Mouse (Mus musculus): ENCODE measurements at regions not wholly inside any gene's neighbourhood (a gene's known extent, or its start where the extent isn't known, plus 50 kb on each side); places are given as distances from the start of the nearest gene placed in this dataset.
A peak's percentile ranks its signal among the peaks of the same experiment; 100 is the strongest.

DNA sequence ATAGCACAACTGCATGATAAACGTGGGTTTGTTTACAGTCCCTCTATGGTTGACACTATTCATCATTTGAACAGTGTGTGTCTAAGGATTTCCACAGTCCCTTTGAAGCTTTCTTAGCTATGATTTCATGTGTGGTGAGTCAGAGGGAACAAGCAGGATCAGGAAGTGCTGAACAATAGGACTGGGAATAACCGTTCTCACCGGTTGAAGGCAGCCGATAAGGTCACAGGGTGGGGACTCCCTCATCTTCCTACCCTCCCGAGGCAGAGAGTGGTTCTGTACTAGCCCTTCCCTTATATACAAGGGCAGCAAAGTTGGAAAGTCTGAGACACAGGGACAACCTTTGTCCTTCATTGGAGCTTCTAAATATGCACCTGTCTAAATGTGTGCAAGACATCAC is 168.1 kb downstream of the Plk2 start:
- Histone ChIP-seq H3K4me1 (replicated peaks) (peaks cover 7% of the 10 kb centered on the region), H3K4me3 (no peak overlapping the region), H3K36me3 (no peaks in the 10 kb centered on the region), H3K9me3 (replicated peaks) (no peaks in the 10 kb centered on the region), H3K27me3 (replicated peaks) (no peaks in the 10 kb centered on the region), H3K4me2 (no peak overlapping the region), H3K27ac (ENCODE audit: poor library complexity, severe bottlenecking) (0 out of 2 replicates have a peak overlapping the region, but pooled peaks have one; percentile 17), H3K9ac (no peak overlapping the region)
- peak; percentile 80 for ATAC-seq (ENCODE audit: insufficient number of reproducible peaks, low FRiP score)
- WGBS = 40% methylated on average over 5 of the region's 5 CpGs

DNA sequence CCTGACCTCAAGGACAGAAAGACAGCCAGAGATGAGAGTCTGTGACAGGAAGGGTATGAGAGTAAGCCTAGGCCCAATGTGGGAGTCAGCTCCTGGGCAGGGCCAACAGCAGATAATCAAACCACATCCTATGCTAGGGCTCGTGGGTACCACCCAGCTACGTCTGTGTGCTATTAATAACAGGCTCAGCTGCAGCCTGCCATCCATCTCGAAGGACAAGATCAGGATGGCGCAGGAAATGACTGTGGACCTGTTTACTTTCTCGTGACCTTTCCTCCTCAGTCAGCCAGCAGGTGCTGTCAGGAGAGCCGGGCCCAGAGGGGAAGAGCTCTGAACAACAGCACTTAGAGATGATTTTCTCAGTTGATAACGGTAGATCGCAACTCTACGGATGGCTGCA is 169.1 kb downstream of the Plk2 start:
- Histone ChIP-seq H3K27ac (ENCODE audit: poor library complexity, severe bottlenecking) (no peak overlapping the region; the same call in 1 of the 2 replicates), H3K4me2 (peak overlapping the region; percentile 41), H3K9ac (0 out of 2 replicates have a peak overlapping the region, but pooled peaks have one; percentile 26), H3K4me3 (no peak overlapping the region), H3K4me1 (replicated peaks) (peaks cover 11% of the 10 kb centered on the region), H3K36me3 (no peaks in the 10 kb centered on the region), H3K9me3 (replicated peaks) (no peaks in the 10 kb centered on the region), H3K27me3 (replicated peaks) (no peaks in the 10 kb centered on the region)
- ATAC-seq (ENCODE audit: insufficient number of reproducible peaks, low FRiP score) = no peak
- WGBS = 24% methylated on average over 9 of the region's 9 CpGs

DNA sequence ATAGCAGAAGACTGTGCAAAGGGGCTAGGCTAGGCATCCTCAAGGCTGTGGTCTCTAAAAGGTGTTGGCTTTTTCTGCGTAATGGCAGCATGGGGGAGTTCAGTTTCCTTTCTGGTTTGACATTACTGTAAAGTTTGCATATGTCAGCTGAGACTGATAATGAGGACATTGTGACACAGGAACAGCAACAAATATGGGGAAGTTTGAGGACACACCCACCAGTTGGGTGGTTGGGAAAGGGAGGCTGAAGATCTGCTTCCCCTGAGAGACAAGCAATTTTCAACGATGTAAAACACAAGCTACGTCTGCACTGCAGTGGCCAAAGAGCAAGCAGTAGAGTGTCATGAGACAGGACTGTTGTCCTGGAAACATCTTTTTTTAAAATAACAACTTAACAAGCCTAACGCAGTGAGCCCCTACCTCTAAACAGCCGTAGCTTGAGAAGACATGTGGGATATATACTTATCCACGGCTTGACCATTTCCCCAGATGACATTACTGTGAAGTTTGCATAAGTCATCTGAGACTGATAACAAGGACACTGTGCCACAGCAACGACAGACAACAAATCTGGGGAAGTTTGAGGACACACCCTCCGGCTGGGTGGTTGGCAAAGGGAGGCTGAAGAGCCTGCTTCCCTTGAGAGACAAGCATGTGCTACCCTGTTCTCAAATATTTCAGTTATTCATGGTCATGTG is 173.8 kb downstream of the Plk2 start:
- Histone ChIP-seq H3K4me3 (no peak overlapping the region), H3K4me2 (no peak overlapping the region), H3K9ac (no peak overlapping the region), H3K9me3 (replicated peaks) (no peaks in the 10 kb centered on the region), H3K4me1 (replicated peaks) (peaks cover 11% of the 10 kb centered on the region), H3K27me3 (replicated peaks) (no peaks in the 10 kb centered on the region), H3K27ac (ENCODE audit: poor library complexity, severe bottlenecking) (no peak overlapping the region), H3K36me3 (no peaks in the 10 kb centered on the region)
- no peak for ATAC-seq (ENCODE audit: insufficient number of reproducible peaks, low FRiP score)
- WGBS = 63% methylated on average over 8 of the region's 8 CpGs

DNA sequence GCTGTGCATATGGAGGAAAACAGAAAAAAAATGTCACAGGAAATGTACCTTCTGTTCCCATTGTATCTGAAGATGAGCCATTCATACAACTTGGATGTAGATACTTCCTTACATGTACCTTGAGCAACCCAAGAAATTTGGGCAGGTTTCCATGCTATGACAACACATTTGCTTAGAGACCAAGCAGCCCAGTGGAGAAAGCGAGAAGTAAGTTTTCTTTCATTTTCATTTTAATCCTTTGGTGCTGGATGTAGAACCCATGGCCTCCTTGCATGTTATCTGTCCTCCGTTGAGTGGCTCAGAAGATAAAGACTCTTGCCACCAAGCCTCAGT is 174.3 kb downstream of the Plk2 start:
- H3K27ac ChIP-seq (ENCODE audit: poor library complexity, severe bottlenecking) = no peak overlapping the region
- H3K9ac ChIP-seq = no peak overlapping the region
- WGBS = 69% methylated on average over 2 of the region's 2 CpGs
- H3K9me3 ChIP-seq (replicated peaks) = no peaks in the 10 kb centered on the region
- no peaks in the 10 kb centered on the region for H3K36me3 ChIP-seq
- peaks cover 6% of the 10 kb centered on the region for H3K4me1 ChIP-seq (replicated peaks)
- no peaks in the 10 kb centered on the region for H3K27me3 ChIP-seq (replicated peaks)
- no peak overlapping the region for H3K4me2 ChIP-seq
- no peak overlapping the region for H3K4me3 ChIP-seq
- no peak for ATAC-seq (ENCODE audit: insufficient number of reproducible peaks, low FRiP score)

DNA sequence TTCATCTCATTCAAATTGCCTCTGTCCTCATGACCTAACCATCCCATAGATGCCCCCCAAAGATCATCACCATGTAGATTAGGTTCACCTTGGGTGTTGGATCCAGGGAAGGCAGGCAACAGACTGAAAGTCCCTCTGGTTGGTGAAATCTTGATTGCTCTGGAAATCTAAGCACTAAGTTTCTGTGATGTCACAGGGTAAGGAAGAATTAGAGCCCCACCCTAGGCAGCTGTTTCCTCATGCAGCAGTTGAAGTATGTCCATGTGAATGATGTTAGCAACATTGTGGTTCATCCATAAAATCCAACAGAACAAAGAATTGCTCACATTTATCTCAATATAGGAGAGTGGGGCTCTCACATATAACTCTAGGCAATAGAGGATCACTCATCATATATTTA is 175.5 kb downstream of the Plk2 start:
- H3K4me1 ChIP-seq (replicated peaks) = peaks cover 4% of the 10 kb centered on the region
- ATAC-seq (ENCODE audit: insufficient number of reproducible peaks, low FRiP score) = no peak
- H3K4me2 ChIP-seq = no peak overlapping the region

DNA sequence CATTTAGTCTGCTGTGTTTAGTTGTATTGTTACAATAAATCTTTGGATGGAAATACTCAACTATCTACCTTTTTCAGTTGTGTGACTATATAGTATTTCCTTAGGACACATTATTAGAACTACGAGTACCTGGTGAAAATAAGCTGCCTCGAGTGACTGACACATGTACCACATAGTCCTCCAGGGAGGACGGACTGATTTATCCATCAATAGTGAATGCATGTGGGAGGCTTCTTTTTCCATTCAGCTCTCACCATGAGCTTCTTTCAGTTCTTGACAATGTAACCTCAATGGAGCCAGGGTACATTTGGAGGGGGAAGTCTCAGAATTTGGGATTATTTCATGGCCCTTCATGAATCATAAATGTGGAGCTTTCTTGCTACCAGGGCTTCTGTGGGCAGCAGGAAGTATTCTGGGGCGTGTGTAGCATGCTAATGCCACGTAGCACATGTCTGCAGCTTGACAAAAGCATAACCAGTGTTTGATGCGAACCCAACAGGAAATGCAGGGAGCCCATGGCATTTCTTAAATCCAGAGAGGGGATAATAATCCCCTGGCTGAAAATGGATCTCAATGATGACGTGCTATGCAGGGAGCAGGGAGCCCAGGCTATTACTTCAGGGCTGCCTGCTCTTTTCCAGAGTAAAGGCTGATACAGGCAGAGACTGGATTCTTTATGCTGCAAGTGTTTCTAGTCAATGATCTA is 178.7 kb downstream of the Plk2 start:
- no peaks in the 10 kb centered on the region for H3K36me3 ChIP-seq
- peaks cover 8% of the 10 kb centered on the region for H3K4me1 ChIP-seq (replicated peaks)
- ATAC-seq (ENCODE audit: insufficient number of reproducible peaks, low FRiP score) = no peak
- no peak overlapping the region for H3K4me2 ChIP-seq
- WGBS = 76% methylated on average over 7 of the region's 7 CpGs
- H3K27me3 ChIP-seq (replicated peaks) = no peaks in the 10 kb centered on the region
- no peak overlapping the region for H3K9ac ChIP-seq
- H3K27ac ChIP-seq (ENCODE audit: poor library complexity, severe bottlenecking) = no peak overlapping the region
- H3K9me3 ChIP-seq (replicated peaks) = no peaks in the 10 kb centered on the region
- no peak overlapping the region for H3K4me3 ChIP-seq

More for the DNA sequence above, 175.5 kb downstream of the Plk2 start:
- Histone ChIP-seq H3K9me3 (replicated peaks) (no peaks in the 10 kb centered on the region), H3K27me3 (replicated peaks) (no peaks in the 10 kb centered on the region), H3K4me3 (no peak overlapping the region), H3K27ac (ENCODE audit: poor library complexity, severe bottlenecking) (no peak overlapping the region), H3K36me3 (no peaks in the 10 kb centered on the region), H3K9ac (no peak overlapping the region)

DNA sequence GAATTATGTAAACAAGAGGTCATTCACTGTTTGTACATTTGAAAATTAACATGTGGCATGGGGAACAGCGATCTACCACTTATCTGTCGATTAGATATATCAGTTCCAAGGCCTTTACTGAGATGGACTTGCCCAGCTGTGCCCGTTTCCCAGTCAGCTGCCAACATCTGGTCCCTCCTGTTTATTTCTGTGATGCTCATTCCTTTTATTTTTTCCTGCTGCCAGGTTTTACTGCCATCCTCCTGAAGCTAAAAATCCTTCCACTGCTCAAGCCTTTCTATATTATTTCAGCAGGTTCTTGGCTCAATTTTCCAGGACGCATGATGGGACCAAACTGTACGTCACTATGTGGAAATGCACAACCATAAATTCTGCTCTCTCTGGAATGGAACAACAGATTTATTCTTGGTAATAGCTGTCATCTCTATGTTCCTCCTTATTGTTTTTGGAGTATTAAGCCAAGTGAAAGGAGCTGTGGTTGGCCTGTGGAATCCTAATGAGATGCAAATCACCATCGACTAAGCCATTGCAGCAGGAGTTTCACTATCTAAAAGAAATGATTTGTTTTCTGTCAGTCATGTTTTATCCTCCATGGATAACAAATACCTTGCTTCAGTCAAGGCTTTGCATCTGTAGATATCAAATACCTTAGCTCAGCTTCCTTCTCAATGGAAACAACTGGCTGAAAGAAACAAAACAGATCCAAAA is 180.1 kb downstream of the Plk2 start:
- 0 out of 2 replicates have a peak, but pooled peaks cover 4% of the 10 kb centered on the region for H3K4me1 ChIP-seq (replicated peaks)
- H3K4me2 ChIP-seq = no peak overlapping the region
- no peak for ATAC-seq (ENCODE audit: insufficient number of reproducible peaks, low FRiP score)
- no peaks in the 10 kb centered on the region for H3K9me3 ChIP-seq (replicated peaks)
- no peaks in the 10 kb centered on the region for H3K36me3 ChIP-seq
- H3K4me3 ChIP-seq = no peak overlapping the region
- no peaks in the 10 kb centered on the region for H3K27me3 ChIP-seq (replicated peaks)
- H3K9ac ChIP-seq = no peak overlapping the region
- 75% methylated on average over 6 of the region's 6 CpGs for WGBS
- H3K27ac ChIP-seq (ENCODE audit: poor library complexity, severe bottlenecking) = no peak overlapping the region

DNA sequence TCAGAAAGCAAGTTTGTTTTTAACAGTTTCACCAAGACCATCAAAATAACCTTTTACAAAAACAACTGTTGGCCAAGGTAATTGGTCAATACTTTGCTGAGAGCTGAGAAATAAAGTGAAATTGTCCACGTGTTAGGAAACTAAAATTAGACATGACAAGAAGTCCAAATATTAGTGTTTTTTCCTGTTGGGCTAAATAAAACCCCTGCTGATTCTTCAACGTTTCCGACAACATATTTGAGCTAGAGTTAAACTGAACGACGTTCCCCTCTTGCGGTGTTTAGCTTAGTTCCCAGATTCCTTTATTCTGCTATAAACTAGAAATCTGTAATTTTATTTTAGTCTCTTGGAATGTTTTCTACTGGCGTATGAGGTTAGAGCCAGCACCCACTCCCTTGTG is 183.3 kb downstream of the Plk2 start:
- 64% methylated on average over 7 of the region's 7 CpGs for WGBS
- no peaks in the 10 kb centered on the region for H3K27me3 ChIP-seq (replicated peaks)
- H3K9me3 ChIP-seq (replicated peaks) = no peaks in the 10 kb centered on the region
- no peak for ATAC-seq (ENCODE audit: insufficient number of reproducible peaks, low FRiP score)
- no peaks in the 10 kb centered on the region for H3K36me3 ChIP-seq
- H3K9ac ChIP-seq = no peak overlapping the region
- H3K4me3 ChIP-seq = no peak overlapping the region
- no peak overlapping the region for H3K4me2 ChIP-seq
- 0 out of 2 replicates have a peak, but pooled peaks cover 4% of the 10 kb centered on the region for H3K4me1 ChIP-seq (replicated peaks)
- no peak overlapping the region for H3K27ac ChIP-seq (ENCODE audit: poor library complexity, severe bottlenecking)

DNA sequence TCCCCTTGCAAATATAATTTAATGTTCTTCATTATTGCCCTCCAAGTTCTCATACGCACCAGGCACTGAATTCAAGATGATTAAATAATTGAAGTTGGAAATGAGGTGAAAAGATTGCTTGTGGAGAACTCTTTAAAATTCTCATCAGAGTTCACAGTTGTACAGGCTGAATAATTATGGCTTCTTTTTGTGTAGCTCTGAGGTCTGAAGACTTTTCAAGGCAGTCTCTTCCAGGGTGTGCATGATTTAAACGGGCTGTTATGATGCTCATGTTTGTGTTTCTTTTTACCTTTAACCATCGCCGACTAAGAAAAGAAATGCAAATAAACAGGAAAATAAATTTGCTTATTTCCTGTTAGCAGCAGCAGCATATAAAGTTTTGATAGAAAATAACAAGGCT is 185.3 kb downstream of the Plk2 start:
- Histone ChIP-seq H3K27ac (ENCODE audit: poor library complexity, severe bottlenecking) (no peak overlapping the region), H3K9ac (no peak overlapping the region), H3K36me3 (no peaks in the 10 kb centered on the region), H3K27me3 (replicated peaks) (no peaks in the 10 kb centered on the region), H3K4me2 (no peak overlapping the region), H3K4me1 (replicated peaks) (0 out of 2 replicates have a peak, but pooled peaks cover 4% of the 10 kb centered on the region), H3K4me3 (no peak overlapping the region), H3K9me3 (replicated peaks) (no peaks in the 10 kb centered on the region)
- 83% methylated on average over 4 of the region's 4 CpGs for WGBS
- no peak for ATAC-seq (ENCODE audit: insufficient number of reproducible peaks, low FRiP score)

DNA sequence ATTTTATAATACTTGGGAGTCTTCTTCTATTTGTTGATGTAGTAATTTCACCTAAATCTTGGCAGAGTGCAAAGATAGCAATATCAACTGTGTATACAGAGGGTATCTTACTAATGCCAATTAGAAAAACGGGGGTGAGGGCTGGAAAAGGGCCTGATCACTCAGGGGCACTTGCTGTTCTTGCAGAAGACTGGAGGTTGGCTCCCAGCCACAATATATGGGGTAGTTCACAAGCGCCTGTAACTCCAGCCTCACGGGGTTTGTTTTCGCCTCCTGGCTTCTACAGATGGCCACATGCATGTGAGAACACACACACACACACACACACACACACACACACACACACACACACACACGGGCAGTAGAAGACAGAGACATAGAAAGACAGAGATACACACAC is 185.7 kb downstream of the Plk2 start:
- H3K9me3 ChIP-seq (replicated peaks) = no peaks in the 10 kb centered on the region
- H3K4me1 ChIP-seq (replicated peaks) = 0 out of 2 replicates have a peak, but pooled peaks cover 4% of the 10 kb centered on the region
- no peaks in the 10 kb centered on the region for H3K36me3 ChIP-seq
- 58% methylated on average over 5 of the region's 5 CpGs for WGBS
- no peak for ATAC-seq (ENCODE audit: insufficient number of reproducible peaks, low FRiP score)
- no peaks in the 10 kb centered on the region for H3K27me3 ChIP-seq (replicated peaks)
- no peak overlapping the region for H3K9ac ChIP-seq
- H3K4me3 ChIP-seq = no peak overlapping the region
- H3K4me2 ChIP-seq = no peak overlapping the region
- H3K27ac ChIP-seq (ENCODE audit: poor library complexity, severe bottlenecking) = no peak overlapping the region

DNA sequence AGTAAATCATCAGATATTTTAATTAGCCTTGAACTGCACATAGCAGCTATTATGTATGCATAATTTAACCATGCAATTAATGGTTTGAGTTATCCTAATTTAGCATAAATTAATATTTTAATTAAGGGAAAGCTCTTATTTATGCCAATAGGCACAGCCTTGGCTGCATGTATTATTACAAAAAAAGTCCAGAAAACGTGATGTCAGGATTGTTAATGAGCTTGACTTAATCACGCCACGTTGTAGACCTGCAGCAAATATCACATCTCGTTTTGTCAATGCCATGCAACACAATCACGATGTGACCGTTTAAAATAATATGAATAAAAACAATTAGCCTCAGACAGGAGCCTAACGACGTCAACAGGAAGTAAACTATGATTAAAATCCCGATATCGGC is 189.9 kb downstream of the Plk2 start:
- Histone ChIP-seq H3K36me3 (no peaks in the 10 kb centered on the region), H3K27me3 (replicated peaks) (no peaks in the 10 kb centered on the region), H3K4me1 (replicated peaks) (peaks cover 6% of the 10 kb centered on the region), H3K4me3 (no peak overlapping the region), H3K9me3 (replicated peaks) (no peaks in the 10 kb centered on the region), H3K4me2 (no peak overlapping the region), H3K9ac (no peak overlapping the region), H3K27ac (ENCODE audit: poor library complexity, severe bottlenecking) (no peak overlapping the region)
- ATAC-seq (ENCODE audit: insufficient number of reproducible peaks, low FRiP score) = no peak
- 81% methylated on average over 10 of the region's 10 CpGs for WGBS
